Mouse (Mus musculus) hematopoietic multipotent progenitor cell, adult 10-12 weeks (in vitro differentiated cells): ENCODE results near the gene Zdhhc16. TPM values are rescaled to one million over a fixed set of nuclear protein-coding genes. Genes with fewer than 3 reads are reported as not detected.

ENCODE experiments used
- polyA plus RNA-seq: library from polyadenylated mRNA; stranded (reverse); fragments of >175 nt; gene quantifications from 2 replicates; pipeline ENCODE4 v1.2.3, GENCODE M21; 2012; ENCODE audit warnings: low replicate concordance

The Zdhhc16 gene
- 19.2 and 21.3 TPM in 2 replicates for polyA plus RNA-seq

GRCm38 (mm10) chr19:41933179-41934086, at the start of gene Zdhhc16, which contains the start of gene Exosc1:
TSS of gene Zdhhc16 (plus strand) at chr19:41933480.
TSS of gene Exosc1 (minus strand) at chr19:41933423.

DNA sequence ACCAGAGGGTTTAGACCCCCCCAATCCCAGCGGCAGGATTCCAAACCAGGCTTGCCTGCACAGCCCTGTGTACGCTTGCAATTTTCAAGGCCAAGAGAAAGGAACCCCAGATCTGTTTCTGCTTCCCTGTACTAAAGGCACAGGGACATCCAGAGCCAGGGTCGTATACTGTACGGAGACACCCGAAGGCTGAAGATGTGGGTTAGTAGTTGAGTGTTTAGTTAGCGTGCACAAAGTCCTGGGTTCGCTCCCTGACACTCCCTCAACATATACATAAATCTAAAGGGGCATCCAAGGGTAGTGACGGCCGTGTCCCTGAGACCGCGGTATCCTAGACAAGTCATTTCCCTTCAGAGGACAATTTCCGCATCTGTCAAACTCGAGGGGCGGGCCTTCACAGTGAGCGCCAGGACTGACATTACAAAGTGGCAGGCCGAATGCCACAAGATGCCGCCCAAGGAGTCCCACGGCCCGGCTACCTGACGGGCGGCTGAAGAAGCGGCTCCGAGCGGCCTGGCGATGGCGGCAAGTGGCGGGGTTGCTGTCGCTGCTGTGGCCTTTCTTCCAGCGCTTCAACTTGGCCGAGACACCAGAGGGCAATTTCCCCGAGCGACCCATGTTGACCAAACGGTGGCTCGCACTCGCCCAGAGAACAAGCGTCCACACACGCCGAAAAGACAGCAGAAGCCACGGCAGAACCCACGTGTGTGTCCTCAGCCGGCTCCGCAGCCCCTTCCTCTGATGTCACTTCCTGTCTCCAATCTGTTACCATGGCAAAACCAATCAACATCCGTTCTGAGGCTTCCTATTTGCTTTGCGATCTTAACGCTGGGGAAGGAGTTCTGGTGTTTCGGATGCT, 37.6 kb upstream of the Zdhhc16 start, which contains the start of gene Rrp12:
Gene Rrp12, minus strand, starts transcription at position 714 of the 859 bp plus-strand sequence.

GRCm38 (mm10) chr19:41911178-41912073, 21.9 kb upstream of the Zdhhc16 start, which contains the start of gene Pgam1:
TSS of gene Pgam1 (plus strand) at chr19:41911923.

GRCm38 (mm10) chr19:41980819-41981594, 47.7 kb downstream of the Zdhhc16 start, which contains the start of gene Mms19:
TSS of gene Mms19 (minus strand) at chr19:41981157.

DNA sequence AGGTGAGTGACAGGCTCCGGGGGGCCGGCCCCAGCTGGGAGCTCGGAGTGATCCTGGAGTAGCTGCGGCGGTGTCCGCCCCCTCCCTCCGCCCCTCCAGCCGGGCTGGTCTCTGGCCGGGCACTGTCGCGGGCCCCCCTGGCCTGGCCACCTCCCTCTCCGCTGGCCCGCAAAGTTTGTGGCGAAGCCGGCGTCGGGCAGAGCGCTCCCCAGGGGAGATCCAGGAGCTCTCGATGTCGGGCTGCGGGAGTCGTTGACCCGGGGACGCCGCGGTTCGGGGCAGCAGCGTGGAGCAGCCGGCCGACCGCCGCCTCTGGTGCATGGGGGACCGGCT, 48.3 kb downstream of the Zdhhc16 start, which contains the start of gene Ubtd1:
Gene Ubtd1, plus strand, starts transcription at position 169 of the 333 bp plus-strand sequence.

Other genes with a start within 250 kb of the Zdhhc16 start
- gene Slit1, start 189.8 kb upstream of the Zdhhc16 start, polyA plus RNA-seq = 0.03 and 0.08 TPM in 2 replicates
- gene Arhgap19, start 131.4 kb upstream of the Zdhhc16 start, polyA plus RNA-seq = 1.1 and 1.4 TPM in 2 replicates
- 14.5 and 27.0 TPM in 2 replicates for gene Frat1, start 103.5 kb upstream of the Zdhhc16 start, polyA plus RNA-seq
- 12.4 and 20.4 TPM in 2 replicates for gene Frat2, start 85.3 kb upstream of the Zdhhc16 start, polyA plus RNA-seq
- 8.6 and 10.4 TPM in 2 replicates for gene Rrp12, start 37.3 kb upstream of the Zdhhc16 start, polyA plus RNA-seq
- gene Pgam1, start 21.6 kb upstream of the Zdhhc16 start, polyA plus RNA-seq = 97.8 and 113 TPM in 2 replicates
- 4.3 and 12.1 TPM in 2 replicates for gene Exosc1, start 57 bp upstream of the Zdhhc16 start, polyA plus RNA-seq
- 16.1 and 17.4 TPM in 2 replicates for gene Mms19, start 47.7 kb downstream of the Zdhhc16 start, polyA plus RNA-seq
- gene Ubtd1, start 48.3 kb downstream of the Zdhhc16 start, polyA plus RNA-seq = 21.5 and 23.0 TPM in 2 replicates
- 0.88 and 2.3 TPM in 2 replicates for gene Ankrd2, start 102.5 kb downstream of the Zdhhc16 start, polyA plus RNA-seq
- 0.80 TPM in 1 of 2 replicates, not detected in the other for gene Hoga1, start 112.1 kb downstream of the Zdhhc16 start, polyA plus RNA-seq
- 0.08 TPM in 1 of 2 replicates, not detected in the other for gene 4933411K16Rik, start 118.8 kb downstream of the Zdhhc16 start, polyA plus RNA-seq
- gene Morn4, start 152.9 kb downstream of the Zdhhc16 start, polyA plus RNA-seq = 0.08 TPM in 2 replicates
- 28.0 and 54.8 TPM in 2 replicates for gene Pi4k2a, start 157.0 kb downstream of the Zdhhc16 start, polyA plus RNA-seq
- 26.7 and 58.4 TPM in 2 replicates for gene Avpi1, start 195.6 kb downstream of the Zdhhc16 start, polyA plus RNA-seq
- 17.7 and 33.9 TPM in 2 replicates for gene Marveld1, start 213.9 kb downstream of the Zdhhc16 start, polyA plus RNA-seq
- gene Zfyve27, start 230.5 kb downstream of the Zdhhc16 start, polyA plus RNA-seq = 26.0 and 40.9 TPM in 2 replicates